Mouse (Mus musculus): ENCODE measurements around the gene Nlrp3. TPM values are rescaled to one million over a fixed set of nuclear protein-coding genes. Genes with fewer than 3 reads are reported as not detected.

Gene Nlrp3
- total RNA-seq, 2 experiments from 2014 or later, result 0.85 to 0.87 TPM

- intact Hi-C loops (cut with DNase I), result no loop called here
- DNase-seq (ENCODE audit: low spot score in 2 of 2), result no peak
Measured at GRCm38 (mm10) chr11:59599211-59599610, 57.8 kb downstream of the Nlrp3 start.

GRCm38 (mm10) chr11:59600872-59601271 lies 59.5 kb downstream of the Nlrp3 start:
- DNase-seq (ENCODE audit: low spot score in 2 of 2), result no peak
- intact Hi-C loops (cut with DNase I), result no loop called here

DNA sequence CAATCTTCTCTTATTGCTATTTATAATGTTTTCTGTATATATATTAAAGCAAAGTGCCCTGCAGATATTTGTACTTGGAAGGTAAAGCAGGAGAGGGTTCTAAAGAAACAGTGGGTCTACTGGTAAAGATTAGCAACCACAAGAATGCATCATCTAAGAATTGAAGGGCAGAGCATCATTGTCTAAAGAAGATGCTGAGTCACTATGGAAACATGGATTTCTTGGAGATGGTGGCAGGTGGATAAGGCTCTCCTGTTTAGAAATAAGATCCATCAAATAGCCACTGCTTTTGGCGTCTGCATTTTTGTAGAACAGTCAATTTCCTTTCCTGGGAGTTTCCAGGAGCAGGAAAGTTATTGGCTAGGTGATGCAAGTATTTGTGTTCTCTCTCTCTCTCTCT lies 60.9 kb downstream of the Nlrp3 start:
- intact Hi-C loops (cut with DNase I), result no loop called here

DNA sequence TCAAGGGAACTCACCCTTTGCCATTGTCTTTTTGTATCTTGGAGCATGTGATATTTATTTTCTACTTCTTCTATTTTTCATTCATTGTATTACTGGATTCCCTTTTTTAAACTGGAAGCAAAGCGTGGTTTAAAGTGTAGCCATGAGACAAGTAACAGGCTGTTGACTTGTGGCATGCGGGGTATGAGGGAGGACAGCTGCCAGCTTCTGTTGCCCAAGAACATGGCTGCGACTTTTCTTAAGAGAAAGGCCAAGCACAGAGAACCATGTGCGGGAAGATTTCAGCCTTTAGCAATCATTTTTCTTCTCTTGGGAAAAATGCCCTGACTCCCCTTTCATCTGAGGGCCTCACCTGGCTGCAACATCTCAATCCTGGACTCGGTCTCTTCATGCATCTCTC lies 70.3 kb downstream of the Nlrp3 start:
- no peak for DNase-seq (ENCODE audit: low spot score in 2 of 2)
- intact Hi-C loops (cut with DNase I), result no loop called here

More for the DNA sequence above, 60.9 kb downstream of the Nlrp3 start:
- no peak for DNase-seq (ENCODE audit: low spot score in 2 of 2)

GRCm38 (mm10) chr11:59614120-59614519 lies 72.8 kb downstream of the Nlrp3 start:
- intact Hi-C loops (cut with DNase I), result loop anchor here (1.0 kb wide), 1 partner anchor 89 kb away; no protein-coding TSS in a partner anchor
- DNase-seq (ENCODE audit: low spot score in 2 of 2), result peak; percentile 34 to 60

Other genes with a start within 250 kb of the Nlrp3 start
- 10 to 100 TPM; 17.0 to 18.7 TPM for gene Wnt9a, start 234.6 kb upstream of the Nlrp3 start, total RNA-seq (2021)
- gene Prss38, start 165.9 kb upstream of the Nlrp3 start, total RNA-seq (2021), result not detected
- 10 to 100 TPM; 28.4 to 28.9 TPM for gene Jmjd4, start 91.5 kb upstream of the Nlrp3 start, total RNA-seq (2021)
- 100 to 1,000 TPM; 384 to 420 TPM for gene Snap47, start 90.4 kb upstream of the Nlrp3 start, total RNA-seq (2021)
- 1 to 10 TPM; 3.3 to 3.7 TPM for gene Zfp867, start 69.1 kb upstream of the Nlrp3 start, total RNA-seq (2021)
- 1 to 10 TPM; 8.8 to 9.5 TPM for gene Zkscan17, start 14.8 kb upstream of the Nlrp3 start, total RNA-seq (2021)
- gene Olfr222, start 34.7 kb downstream of the Nlrp3 start, total RNA-seq (2021), result not detected
- gene Olfr223, start 51.7 kb downstream of the Nlrp3 start, total RNA-seq (2021), result not detected
- 100 to 1,000 TPM; 276 to 292 TPM for gene Mprip, start 119.7 kb downstream of the Nlrp3 start, total RNA-seq (2021)
- 1 to 10 TPM in 1 of 2 experiments, under 1 TPM in 1; 0.46 to 1.5 TPM for gene Pld6, start 246.1 kb downstream of the Nlrp3 start, total RNA-seq (2021)

All from left cerebral cortex, postnatal 25 days (tissue).